Mouse (Mus musculus): ENCODE results near the gene Lamb3. TPM values are rescaled to one million over a fixed set of nuclear protein-coding genes. Genes with fewer than 3 reads are reported as not detected.

The Lamb3 gene
- 60.8 and 62.3 TPM in 2 replicates for polyA plus RNA-seq (2012; rRNA removed)

- peak within 1 kb of the TSS; percentile 17 for H3K4me3 ChIP-seq (replicated peaks; ENCODE audit: extremely low read depth, low read depth, low read length)
- no peak for TF ChIP-seq POLR2A (IDR thresholded peaks at IDR 0.05; ENCODE audit: borderline replicate concordance, extremely low read depth, low read depth, low read length)
- TF ChIP-seq CTCF (IDR thresholded peaks at IDR 0.05; ENCODE audit: insufficient read depth, low read length): no peak
- 81% methylated on average over 3 of the region's 3 CpGs for WGBS
- DNase-seq: no peak
- H3K4me1 ChIP-seq (ENCODE audit: control insufficient read depth, insufficient read depth, low read length): no peaks in the 10 kb centered on the region
Measured at GRCm38 (mm10) chr1:193207503-193207902, at the start of gene Lamb3. Gene Lamb3 (plus strand): TSS chr1:193207699.

- Histone ChIP-seq H3K4me1 (ENCODE audit: control insufficient read depth, insufficient read depth, low read length) (peaks cover 8% of the 10 kb centered on the region), H3K4me3 (replicated peaks; ENCODE audit: extremely low read depth, low read depth, low read length) (no peak overlapping the region)
- DNase-seq: no peak
- WGBS: 28% methylated on average over 3 of the region's 3 CpGs
- TF ChIP-seq CTCF (IDR thresholded peaks at IDR 0.05; ENCODE audit: insufficient read depth, low read length) (no peak), POLR2A (IDR thresholded peaks at IDR 0.05; ENCODE audit: borderline replicate concordance, extremely low read depth, low read depth, low read length) (no peak)
Measured at GRCm38 (mm10) chr1:193159163-193159562, 48.3 kb upstream of the Lamb3 start.

GRCm38 (mm10) chr1:193159613-193160012 lies 47.9 kb upstream of the Lamb3 start:
- WGBS: 39% methylated on average over 1 of the region's 1 CpGs
- DNase-seq: no peak
- Histone ChIP-seq H3K4me1 (ENCODE audit: control insufficient read depth, insufficient read depth, low read length) (peaks cover 8% of the 10 kb centered on the region), H3K4me3 (replicated peaks; ENCODE audit: extremely low read depth, low read depth, low read length) (no peak overlapping the region)
- TF ChIP-seq CTCF (IDR thresholded peaks at IDR 0.05; ENCODE audit: insufficient read depth, low read length) (no peak), POLR2A (IDR thresholded peaks at IDR 0.05; ENCODE audit: borderline replicate concordance, extremely low read depth, low read depth, low read length) (no peak)

GRCm38 (mm10) chr1:193160317-193161032 lies 47.0 kb upstream of the Lamb3 start:
- 11% methylated on average over 18 of the region's 18 CpGs for WGBS
- peak; percentile 40 for DNase-seq
- TF ChIP-seq POLR2A (IDR thresholded peaks at IDR 0.05; ENCODE audit: borderline replicate concordance, extremely low read depth, low read depth, low read length): no peak
- no peak overlapping the region for H3K4me3 ChIP-seq (replicated peaks; ENCODE audit: extremely low read depth, low read depth, low read length)
- H3K4me1 ChIP-seq (ENCODE audit: control insufficient read depth, insufficient read depth, low read length): peaks cover 8% of the 10 kb centered on the region

- Histone ChIP-seq H3K4me1 (ENCODE audit: control insufficient read depth, insufficient read depth, low read length) (peaks cover 5% of the 10 kb centered on the region; the same call in 1 of the 2 replicates), H3K4me3 (replicated peaks; ENCODE audit: extremely low read depth, low read depth, low read length) (no peak within 1 kb of the TSS)
- DNase-seq: no peak
- WGBS: 90% methylated on average over 3 of the region's 3 CpGs
- TF ChIP-seq POLR2A (IDR thresholded peaks at IDR 0.05; ENCODE audit: borderline replicate concordance, extremely low read depth, low read depth, low read length) (no peak), CTCF (IDR thresholded peaks at IDR 0.05; ENCODE audit: insufficient read depth, low read length) (no peak)
Measured at GRCm38 (mm10) chr1:193167746-193168145, 39.8 kb upstream of the Lamb3 start, which contains the start of gene A130010J15Rik. Gene A130010J15Rik (plus strand): TSS chr1:193168046.

- Histone ChIP-seq H3K4me1 (ENCODE audit: control insufficient read depth, insufficient read depth, low read length) (peaks cover 6% of the 10 kb centered on the region; the same call in 1 of the 2 replicates), H3K4me3 (replicated peaks; ENCODE audit: extremely low read depth, low read depth, low read length) (no peak overlapping the region)
- no peak for DNase-seq
- TF ChIP-seq POLR2A (IDR thresholded peaks at IDR 0.05; ENCODE audit: borderline replicate concordance, extremely low read depth, low read depth, low read length) (no peak), CTCF (IDR thresholded peaks at IDR 0.05; ENCODE audit: insufficient read depth, low read length) (no peak)
- WGBS: 69% methylated on average over 7 of the region's 7 CpGs
Measured at GRCm38 (mm10) chr1:193169228-193169627, 38.3 kb upstream of the Lamb3 start.

- no peak for DNase-seq
- TF ChIP-seq POLR2A (IDR thresholded peaks at IDR 0.05; ENCODE audit: borderline replicate concordance, extremely low read depth, low read depth, low read length) (no peak), CTCF (IDR thresholded peaks at IDR 0.05; ENCODE audit: insufficient read depth, low read length) (no peak)
- Histone ChIP-seq H3K4me3 (replicated peaks; ENCODE audit: extremely low read depth, low read depth, low read length) (no peak overlapping the region), H3K4me1 (ENCODE audit: control insufficient read depth, insufficient read depth, low read length) (peaks cover 8% of the 10 kb centered on the region; the same call in 1 of the 2 replicates)
- WGBS: 33% methylated on average over 2 of the region's 2 CpGs
Measured at GRCm38 (mm10) chr1:193169856-193170255, 37.6 kb upstream of the Lamb3 start.

- H3K4me1 ChIP-seq (ENCODE audit: control insufficient read depth, insufficient read depth, low read length): peaks cover 10% of the 10 kb centered on the region; the same call in 1 of the 2 replicates
- WGBS: under 1% methylated on average over 48 of the region's 48 CpGs
- peak; percentile 91; the same call in 1 of the 2 replicates for TF ChIP-seq POLR2A (IDR thresholded peaks at IDR 0.05; ENCODE audit: borderline replicate concordance, extremely low read depth, low read depth, low read length)
- TF ChIP-seq CTCF (IDR thresholded peaks at IDR 0.05; ENCODE audit: insufficient read depth, low read length): no peak
- DNase-seq: peak; percentile 96
- peak overlapping the region; percentile 93 for H3K4me3 ChIP-seq (replicated peaks; ENCODE audit: extremely low read depth, low read depth, low read length)
Measured at GRCm38 (mm10) chr1:193172991-193173809, 34.3 kb upstream of the Lamb3 start.

GRCm38 (mm10) chr1:193173810-193174129 lies 33.7 kb upstream of the Lamb3 start:
- peaks cover 10% of the 10 kb centered on the region; the same call in 1 of the 2 replicates for H3K4me1 ChIP-seq (ENCODE audit: control insufficient read depth, insufficient read depth, low read length)
- peak overlapping the region; percentile 89 for H3K4me3 ChIP-seq (replicated peaks; ENCODE audit: extremely low read depth, low read depth, low read length)
- DNase-seq: no peak
- WGBS: 13% methylated on average over 9 of the region's 9 CpGs
- TF ChIP-seq POLR2A (IDR thresholded peaks at IDR 0.05; ENCODE audit: borderline replicate concordance, extremely low read depth, low read depth, low read length) (no peak), CTCF (IDR thresholded peaks at IDR 0.05; ENCODE audit: insufficient read depth, low read length) (no peak)

Data from lung, adult 2 months (tissue).